Mouse (Mus musculus) C2C12 (cell line): ENCODE measurements at regions not wholly inside any gene's neighbourhood (a gene's known extent, or its start where the extent isn't known, plus 50 kb on each side); places are given as distances from the start of the nearest gene placed in this dataset.

ENCODE experiments used
- CTCF ChIP-seq: IDR thresholded peaks from one replicate; pipeline ENCODE4 v1.5.1; 2011; ENCODE audit not compliant: control insufficient read depth, insufficient read depth, insufficient read length
- FOSL1 ChIP-seq: IDR thresholded peaks from one replicate; pipeline ENCODE4 v1.8.0; 2011; ENCODE audit warnings: mild to moderate bottlenecking, low read length; ENCODE audit not compliant: poor library complexity, insufficient read depth, severe bottlenecking

DNA sequence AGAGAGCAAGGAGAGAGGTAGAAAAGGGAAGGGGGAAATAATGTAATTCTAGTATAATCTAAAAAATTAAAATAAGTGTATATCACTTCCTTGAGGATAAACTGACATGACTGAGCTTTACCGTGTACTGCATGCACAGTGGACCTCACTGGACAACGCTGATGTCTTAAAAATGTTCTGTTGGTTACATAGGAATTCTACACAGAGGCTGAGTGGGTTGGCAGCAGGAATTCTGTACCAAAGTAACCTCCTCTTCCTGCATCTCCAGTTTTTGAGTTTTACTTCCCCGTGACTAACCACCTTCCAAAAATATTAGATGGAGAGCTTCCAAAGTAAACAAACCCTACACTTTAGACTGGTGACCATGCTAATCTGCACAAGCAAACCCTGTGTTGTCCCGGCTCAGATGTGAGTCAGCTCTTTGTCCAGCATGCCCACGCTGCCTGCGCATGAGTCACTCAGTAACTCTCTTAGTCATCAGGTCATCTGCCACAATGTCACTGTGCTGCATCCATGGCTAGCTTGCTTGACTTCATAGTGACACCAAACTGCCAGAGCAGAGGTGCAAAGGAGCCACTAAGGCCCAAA lies 317.7 kb upstream of the Tenm4 start:
- TF ChIP-seq CTCF = no peak
- peak; percentile 86 for TF ChIP-seq FOSL1
